Mouse (Mus musculus) stomach, postnatal 0 days (tissue): Measurements from ENCODE around the gene Atp5h.

ENCODE experiments used
- CTCF ChIP-seq: IDR thresholded peaks from 2 replicates; pipeline ENCODE4 v1.5.1; 2016; ENCODE audit warnings: antibody characterized with exemption, low read depth, mild to moderate bottlenecking, moderate library complexity
- EP300 ChIP-seq: optimal IDR thresholded peaks from 2 replicates; pipeline ENCODE3; 2016; ENCODE audit warnings: antibody characterized with exemption

DNA sequence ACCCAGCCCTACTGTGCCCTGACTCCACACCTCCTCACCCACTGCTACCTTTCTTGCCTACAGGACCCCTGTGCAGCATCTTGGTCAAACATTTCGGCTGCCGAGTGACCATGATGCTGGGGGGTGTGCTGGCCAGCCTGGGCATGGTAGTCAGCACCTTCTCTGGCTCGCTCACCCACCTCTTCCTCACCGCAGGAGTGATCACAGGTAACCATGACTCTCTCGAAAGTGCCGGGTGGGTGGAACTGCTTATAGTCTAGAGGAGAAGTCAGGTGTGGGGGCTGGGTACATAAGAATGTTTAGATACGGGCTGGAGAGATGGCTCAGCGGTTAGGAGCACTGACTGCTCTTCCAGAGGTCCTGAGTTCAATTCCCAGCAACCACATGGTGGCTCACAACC lies 45.1 kb upstream of the Atp5h start:
- no peak for TF ChIP-seq CTCF
- TF ChIP-seq EP300, result no peak
